ENCODE assay signal across 33 mouse cellular contexts in genomic region chr15:103356130-103356529, GRCm38 (mm10). TPM values are rescaled to one million over a fixed set of nuclear protein-coding genes. Genes with fewer than 3 reads are reported as not detected.
A peak's percentile ranks its signal among the peaks of the same experiment; 100 is the strongest.
DNase-seq lines count a peak whose midpoint lies in the region; ATAC-seq and TF ChIP-seq lines count a peak whose summit lies in the region.
"Had no signal": no experiment of that assay in that cellular context is flagged by ENCODE, and none has a peak within 500 bp of the region (broad histone marks: within the 10 kb centered on the region; RNA-seq: fewer than 3 reads in every experiment).

No protein-coding gene starts in this region.

- H3K36me3 ChIP-seq in heart, embryonic 10.5 days, result peaks cover 81% of the 10 kb centered on the region
- peaks cover 49% of the 10 kb centered on the region for H3K36me3 ChIP-seq in heart, embryonic 15.5 days
- H3K36me3 ChIP-seq in heart, postnatal 0 days (replicated peaks; ENCODE audit: control insufficient read depth, insufficient read depth, low read length), result peaks cover 60% of the 10 kb centered on the region
- H3K36me3 ChIP-seq: hindbrain, embryonic 15.5 days had no signal

- peaks cover 71% of the 10 kb centered on the region for H3K4me1 ChIP-seq in heart, embryonic 10.5 days
- peaks cover 66% of the 10 kb centered on the region for H3K4me1 ChIP-seq in heart, embryonic 15.5 days (replicated peaks)
- H3K4me1 ChIP-seq in heart, postnatal 0 days (ENCODE audit: control insufficient read depth, insufficient read depth), result peaks cover 45% of the 10 kb centered on the region
- H3K4me1 ChIP-seq: hindbrain, embryonic 15.5 days had no signal

- DNase-seq in heart, embryonic 10.5 days (ENCODE audit: low spot score), result no peak
- DNase-seq in heart, postnatal 10 days, result no peak
- no peak for DNase-seq in heart, postnatal 14 days
- DNase-seq in A20 (ENCODE audit: low read depth, low spot score), result peak; percentile 52
- no peak for DNase-seq in heart, postnatal 0 days (ENCODE audit: low spot score)
- no peak for DNase-seq in right cerebral cortex, postnatal 25 days
- DNase-seq: adrenal gland, postnatal 25 days; cerebellum, adult 11-12 months; cerebellum, adult 9-11 months; gastrocnemius, adult 2 months; gastrocnemius, postnatal 36 days; kidney, adult 11 months; kidney, postnatal 36 days; right cerebral cortex, adult 18-20 months; right cerebral cortex, postnatal 4 days had no signal

- TF ChIP-seq EP300 in heart, postnatal 0 days (IDR thresholded peaks at IDR 0.05; ENCODE audit: low read depth), result no peak

- peak overlapping the region; percentile 86 for H3K27ac ChIP-seq in heart, embryonic 10.5 days
- H3K27ac ChIP-seq in heart, embryonic 15.5 days, result peak overlapping the region; percentile 92
- peak overlapping the region; percentile 91 for H3K27ac ChIP-seq in heart, postnatal 0 days (ENCODE audit: low read depth)
- H3K27ac ChIP-seq: hindbrain, embryonic 10.5 days; hindbrain, embryonic 15.5 days; kidney, embryonic 15.5 days; limb, embryonic 13.5 days; lung, embryonic 15.5 days; midbrain, embryonic 10.5 days; neural tube, embryonic 12.5 days; stomach, postnatal 0 days had no signal

- H3K4me2 ChIP-seq in heart, embryonic 15.5 days, result no peak overlapping the region
- H3K4me2 ChIP-seq in heart, postnatal 0 days (ENCODE audit: low read depth, low read length), result no peak overlapping the region
- H3K4me2 ChIP-seq: hindbrain, embryonic 15.5 days; kidney, embryonic 15.5 days; limb, embryonic 13.5 days; liver, embryonic 11.5 days; lung, embryonic 15.5 days; neural tube, embryonic 12.5 days had no signal

- intact Hi-C loops in heart, postnatal 10 days (cut with DNase I), result no loop called here
- intact Hi-C loops in heart, postnatal 14 days (cut with DNase I), result no loop called here

- no peaks in the 10 kb centered on the region for H3K27me3 ChIP-seq in heart, embryonic 10.5 days (ENCODE audit: insufficient read depth, poor library complexity, severe bottlenecking)
- H3K27me3 ChIP-seq in heart, embryonic 15.5 days, result no peaks in the 10 kb centered on the region
- H3K27me3 ChIP-seq in heart, postnatal 0 days (ENCODE audit: control insufficient read depth, insufficient read depth, low read length), result no peaks in the 10 kb centered on the region
- H3K27me3 ChIP-seq: hindbrain, embryonic 15.5 days; kidney, embryonic 15.5 days; limb, embryonic 13.5 days; lung, embryonic 15.5 days; neural tube, embryonic 12.5 days had no signal

- no peak for TF ChIP-seq CTCF in heart, postnatal 0 days (IDR thresholded peaks at IDR 0.05; ENCODE audit: low read depth)

- peak overlapping the region; percentile 1 for H3K9ac ChIP-seq in heart, embryonic 15.5 days
- no peak overlapping the region for H3K9ac ChIP-seq in heart, postnatal 0 days (replicated peaks; ENCODE audit: low read depth, low read length)
- H3K9ac ChIP-seq: hindbrain, embryonic 15.5 days; kidney, embryonic 15.5 days; limb, embryonic 13.5 days; lung, embryonic 15.5 days; neural tube, embryonic 12.5 days had no signal

- 46% methylated on average over 4 of the region's 4 CpGs for WGBS in heart, embryonic 10.5 days
- WGBS in heart, embryonic 15.5 days, result 46% methylated on average over 4 of the region's 4 CpGs
- WGBS in heart, postnatal 0 days, result 43% methylated on average over 4 of the region's 4 CpGs

- ATAC-seq in heart, embryonic 15.5 days (replicated peaks; ENCODE audit: insufficient number of reproducible peaks, insufficient read depth, low FRiP score, low read depth), result no peak
- ATAC-seq in heart, postnatal 0 days (ENCODE audit: insufficient read depth, low read depth), result no peak
- ATAC-seq: CD4-positive, CD25-positive, alpha-beta regulatory T cell, adult 4 months; forebrain, embryonic 16.5 days; inflammation-experienced regulatory T-cells, adult 6 months; midbrain, embryonic 16.5 days had no signal

- H3K9me3 ChIP-seq in heart, embryonic 10.5 days, result no peaks in the 10 kb centered on the region
- no peaks in the 10 kb centered on the region for H3K9me3 ChIP-seq in heart, embryonic 15.5 days (replicated peaks)
- H3K9me3 ChIP-seq in heart, postnatal 0 days (replicated peaks; ENCODE audit: control insufficient read depth, low read length), result no peaks in the 10 kb centered on the region
- H3K9me3 ChIP-seq: hindbrain, embryonic 10.5 days; hindbrain, embryonic 15.5 days; kidney, embryonic 15.5 days; limb, embryonic 13.5 days; lung, embryonic 15.5 days; midbrain, embryonic 10.5 days; neural tube, embryonic 12.5 days had no signal

- H3K4me3 ChIP-seq in heart, embryonic 10.5 days, result 0 out of 2 replicates have a peak overlapping the region, but pooled peaks have one; percentile 5
- no peak overlapping the region for H3K4me3 ChIP-seq in heart, embryonic 15.5 days
- no peak overlapping the region for H3K4me3 ChIP-seq in heart, postnatal 0 days (ENCODE audit: low read depth, low read length)
- H3K4me3 ChIP-seq: erythroblast, embryonic 14.5 days; gastrocnemius, adult 2 months; hindbrain, embryonic 10.5 days; hindbrain, embryonic 15.5 days; kidney, embryonic 15.5 days; limb, embryonic 13.5 days; lung, embryonic 15.5 days; midbrain, embryonic 10.5 days; neural tube, embryonic 12.5 days had no signal

RNA-seq across cellular contexts. Expression of gene Itga5, which starts 10.4 kb away (rescaled TPM):
- polyA plus RNA-seq in heart, embryonic 10.5 days (2016; fragmentation: Nextera tagmentation; extraction: Ambion mirVana), result 60.6 and 98.7 TPM in 2 replicates
- 100 to 1,000 TPM in 1 of 2 experiments, 10 to 100 TPM in 1; 89.4 to 101 TPM for total RNA-seq in heart, postnatal 10 days (2021)
- 62.4 and 70.8 TPM in 2 replicates for polyA plus RNA-seq in heart, embryonic 15.5 days (2015; fragmentation: Nextera tagmentation; extraction: Ambion mirVana)
- 10 to 100 TPM; 61.1 to 70.4 TPM for total RNA-seq in heart, postnatal 14 days (2021)
- total RNA-seq in heart, postnatal 0 days (2014; rRNA removed; ENCODE audit: low replicate concordance), result 83.3 and 85.4 TPM in 2 replicates
- 44.3 and 47.5 TPM in 2 replicates for polyA plus RNA-seq in heart, postnatal 0 days (2015; fragmentation: Nextera tagmentation; extraction: Ambion mirVana)

RNA-seq across cellular contexts. Expression of gene Zfp385a, which starts 16.2 kb away (rescaled TPM):
- 8.9 and 15.8 TPM in 2 replicates for polyA plus RNA-seq in heart, embryonic 10.5 days (2016; fragmentation: Nextera tagmentation; extraction: Ambion mirVana)
- total RNA-seq in heart, postnatal 10 days (2021), result 10 to 100 TPM; 24.3 to 26.2 TPM
- 5.9 and 10.5 TPM in 2 replicates for polyA plus RNA-seq in heart, embryonic 15.5 days (2015; fragmentation: Nextera tagmentation; extraction: Ambion mirVana)
- 10 to 100 TPM; 16.6 to 18.4 TPM for total RNA-seq in heart, postnatal 14 days (2021)
- 5.4 and 7.9 TPM in 2 replicates for total RNA-seq in heart, postnatal 0 days (2014; rRNA removed; ENCODE audit: low replicate concordance)
- polyA plus RNA-seq in heart, postnatal 0 days (2015; fragmentation: Nextera tagmentation; extraction: Ambion mirVana), result 4.5 and 5.5 TPM in 2 replicates
- polyA plus RNA-seq: CD4-positive, CD25-positive, alpha-beta regulatory T cell, adult 4 months; inflammation-experienced regulatory T-cells, adult 6 months had no signal

RNA-seq across cellular contexts. Expression of gene Gpr84, which starts 45.7 kb away (rescaled TPM):
- 0.35 TPM in 1 of 2 replicates, not detected in the other for polyA plus RNA-seq in heart, embryonic 10.5 days (2016; fragmentation: Nextera tagmentation; extraction: Ambion mirVana)
- total RNA-seq in heart, postnatal 10 days (2021), result not detected
- polyA plus RNA-seq in heart, embryonic 15.5 days (2015; fragmentation: Nextera tagmentation; extraction: Ambion mirVana), result 0.11 and 0.25 TPM in 2 replicates
- total RNA-seq in heart, postnatal 14 days (2021), result not detected
- not detected in 2 replicates for total RNA-seq in heart, postnatal 0 days (2014; rRNA removed; ENCODE audit: low replicate concordance)
- 0.10 TPM in 1 of 2 replicates, not detected in the other for polyA plus RNA-seq in heart, postnatal 0 days (2015; fragmentation: Nextera tagmentation; extraction: Ambion mirVana)
- total RNA-seq: adrenal gland, adult 18-20 months; adrenal gland, postnatal 25 days; common myeloid progenitor, adult 5-6 weeks; gastrocnemius, adult 2 months; gastrocnemius, postnatal 36 days had no signal
- polyA plus RNA-seq: CD4-positive, CD25-positive, alpha-beta regulatory T cell, adult 4 months; erythroblast, embryonic 14.5 days; forebrain, embryonic 11.5 days; inflammation-experienced regulatory T-cells, adult 6 months had no signal
